Mouse (Mus musculus) layer of hippocampus, adult 6 months (tissue): ENCODE measurements around the gene Prps2. TPM values are rescaled to one million over a fixed set of nuclear protein-coding genes. Genes with fewer than 3 reads are reported as not detected.

ENCODE experiments used
- long read RNA-seq, 2 experiments: library from polyadenylated mRNA; unstranded; transcript quantifications; one replicate each; pipeline ENCODE4 v2.0.0; 2019 to 2020
- polyA plus RNA-seq: library from polyadenylated mRNA; unstranded; fragments of <200 nt; fragmentation: Nextera tagmentation; gene quantifications from 2 replicates; pipeline ENCODE4 v1.2.3, GENCODE M21; 2021

The Prps2 gene
- 17.7 and 19.0 TPM in 2 replicates for polyA plus RNA-seq
- long read RNA-seq, experiment 1, transcript Prps2-201 (7 exons, 3,699 nt), result major isoform, 14 of 22 reads
- long read RNA-seq, experiment 1, partial matches to known transcripts, result 2 of 22 reads
- long read RNA-seq, experiment 1, other reads (novel, unspliced or antisense), result 6 of 22 reads
- long read RNA-seq, experiment 2, transcript Prps2-201 (7 exons, 3,699 nt), result major isoform, 93 of 120 reads
- long read RNA-seq, experiment 2, partial matches to known transcripts, result 11 of 120 reads
- long read RNA-seq, experiment 2, other reads (novel, unspliced or antisense), result 16 of 120 reads

DNA sequence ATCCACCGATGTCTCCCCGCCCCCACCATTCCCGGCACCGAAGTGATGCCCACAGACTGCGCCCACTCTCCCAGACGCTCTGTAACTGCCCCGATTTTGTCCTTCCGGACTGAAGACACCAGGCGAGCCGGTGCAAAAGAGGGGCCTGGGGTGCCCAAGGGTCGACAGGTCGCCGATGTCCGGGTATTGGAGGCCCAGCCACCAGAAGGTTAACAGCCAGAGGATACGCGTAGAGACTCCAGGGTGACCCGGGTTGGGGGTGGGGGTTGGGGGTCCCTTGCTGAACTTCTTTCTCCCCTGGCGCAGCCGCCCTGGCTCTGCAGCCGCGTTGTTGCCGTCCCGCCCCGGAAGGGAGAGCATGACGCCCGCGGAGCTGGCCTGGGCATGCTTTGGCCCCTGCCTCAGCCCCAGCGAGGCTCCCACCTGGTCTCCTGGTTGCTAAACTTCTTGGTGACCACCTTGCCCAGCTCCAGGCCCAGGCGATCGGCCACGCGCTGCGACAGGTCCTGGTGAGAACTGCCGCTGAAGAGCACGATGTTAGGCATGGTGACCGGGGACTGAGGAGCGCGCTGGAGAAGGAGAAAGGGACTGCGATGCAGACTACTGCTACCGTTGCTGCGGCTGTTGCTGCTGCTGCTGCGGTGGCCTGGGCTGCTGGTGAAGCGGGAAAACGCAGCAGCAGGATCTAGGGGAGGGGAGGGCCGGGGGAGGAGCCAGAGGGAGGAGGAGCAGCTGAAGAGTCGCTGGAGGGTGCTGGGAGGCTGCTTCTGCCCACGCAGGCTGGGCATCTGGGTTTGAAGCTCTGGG is at the start of gene Prps2:
Gene Prps2 (minus strand): TSS at position 703 of the 807 bp plus-strand sequence.

DNA sequence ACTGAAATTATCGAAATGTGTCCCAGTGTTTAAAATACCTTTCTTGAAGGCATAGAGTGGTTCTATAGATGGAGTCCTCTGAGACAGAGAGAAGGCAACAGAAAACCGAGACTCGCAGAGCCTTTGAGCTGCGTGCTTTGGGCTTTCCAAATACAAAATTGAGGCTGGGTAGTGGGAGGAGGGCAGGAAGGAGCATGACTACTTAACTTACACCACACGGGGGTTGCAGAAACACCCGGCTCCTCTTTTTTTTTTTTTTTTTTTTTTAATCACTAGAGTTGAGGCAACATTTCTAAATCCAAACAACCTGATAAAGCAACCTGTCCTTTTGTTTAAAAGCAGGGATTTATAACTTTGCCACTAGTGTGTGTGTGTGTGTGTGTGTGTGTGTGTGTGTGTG is 52.1 kb downstream of the Prps2 start, which contains the start of gene Tlr7:
Gene Tlr7 (minus strand): TSS at position 160 of the 400 bp plus-strand sequence.

Other genes starting within 250 kb of the Prps2 start
- gene Tmsb4x, start 173.4 kb downstream of the Prps2 start, polyA plus RNA-seq, result 1,243 and 1,301 TPM in 2 replicates
- gene Tlr8, start 118.4 kb downstream of the Prps2 start, polyA plus RNA-seq, result not detected in 2 replicates
- 1.8 and 1.9 TPM in 2 replicates for gene Tlr7, start 52.2 kb downstream of the Prps2 start, polyA plus RNA-seq